Mouse (Mus musculus) hindbrain, embryonic 16.5 days (tissue): ENCODE measurements around the gene Gprin1. TPM values are rescaled to one million over a fixed set of nuclear protein-coding genes. Genes with fewer than 3 reads are reported as not detected.

ENCODE experiments used
- ATAC-seq: fragments of 200-750 bp; cut with Nextera tagmentation; 2 replicates; pipeline ENCODE4 v1.8.0; 2017; ENCODE audit warnings: moderate TSS enrichment, moderate library complexity
- H3K27ac ChIP-seq: fragments of 300-500 bp; sonication (generic); 2 replicates; pipeline ENCODE4 v1.5.1; 2014; ENCODE audit warnings: low read depth, mild to moderate bottlenecking, control low read depth, low read length, moderate library complexity
- H3K27me3 ChIP-seq: fragments of 300-500 bp; sonication (generic); replicated peaks from 2 replicates; pipeline ENCODE4 v1.6.1; 2014; ENCODE audit warnings: low read length; ENCODE audit not compliant: control insufficient read depth, insufficient read depth
- H3K36me3 ChIP-seq: fragments of 300-500 bp; sonication (generic); 2 replicates; pipeline ENCODE4 v1.6.1; 2014; ENCODE audit warnings: mild to moderate bottlenecking, low read length, moderate library complexity, mixed read lengths; ENCODE audit not compliant: control insufficient read depth, insufficient read depth
- H3K4me1 ChIP-seq: fragments of 300-500 bp; sonication (generic); 2 replicates; pipeline ENCODE4 v1.6.1; 2014; ENCODE audit warnings: low read depth, low read length; ENCODE audit not compliant: control insufficient read depth, insufficient read depth
- H3K4me2 ChIP-seq: fragments of 300-500 bp; sonication (generic); 2 replicates; pipeline ENCODE4 v1.6.1; 2014; ENCODE audit warnings: mild to moderate bottlenecking, low read length, control low read depth, moderate library complexity
- H3K4me3 ChIP-seq: fragments of 300-500 bp; sonication (generic); 2 replicates; pipeline ENCODE4 v1.5.1; 2014; ENCODE audit warnings: mild to moderate bottlenecking, low read length, control low read depth, moderate library complexity
- H3K9ac ChIP-seq: fragments of 300-500 bp; sonication (generic); 2 replicates; pipeline ENCODE4 v1.6.1; 2014; ENCODE audit warnings: low read depth, mild to moderate bottlenecking, control low read depth, low read length, moderate library complexity
- H3K9me3 ChIP-seq: fragments of 300-500 bp; sonication (generic); 2 replicates; pipeline ENCODE4 v1.6.1; 2014; ENCODE audit warnings: mild to moderate bottlenecking, low read length, moderate library complexity; ENCODE audit not compliant: control insufficient read depth
- WGBS: fragments of 180-500 bp; shearing (Covaris S2); extraction: QIAGEN DNeasy Blood & Tissue Kit; methylation state at CpG from one replicate; pipeline ENCODE4 v1.1.7; 2014; 5-methylcytosine and 5-hydroxymethylcytosine counted together
- polyA plus RNA-seq: library from polyadenylated mRNA; unstranded; fragments of >200 nt; fragmentation: Nextera tagmentation; extraction: Ambion mirVana; gene quantifications from 2 replicates; pipeline ENCODE4 v1.2.1, GENCODE M21; 2015

Gprin1 gene
- polyA plus RNA-seq, 1 experiment from 2014 or later = 5.7 TPM

DNA sequence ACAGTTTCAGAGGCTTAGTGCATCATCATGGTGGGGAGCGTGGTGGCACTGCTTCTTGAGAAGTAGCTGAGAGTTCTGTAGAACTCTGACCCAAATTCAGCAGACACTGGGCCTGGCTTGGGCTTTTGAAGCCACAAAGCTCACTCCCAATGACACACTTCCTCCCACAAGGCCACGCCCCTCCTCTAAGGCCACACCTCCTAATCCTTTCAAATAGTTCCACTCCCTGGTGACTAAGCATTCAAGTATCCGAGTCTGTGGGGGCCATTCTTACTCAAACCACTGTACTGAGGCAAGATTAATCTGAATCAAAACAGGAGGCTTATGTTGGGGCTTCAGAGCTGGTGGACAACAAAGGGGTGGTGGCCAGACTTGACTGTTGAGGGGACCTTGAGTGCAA lies 38.8 kb downstream of the Gprin1 start:
- H3K4me1 ChIP-seq = no peaks in the 10 kb centered on the region
- ATAC-seq = no peak
- H3K36me3 ChIP-seq = no peaks in the 10 kb centered on the region

DNA sequence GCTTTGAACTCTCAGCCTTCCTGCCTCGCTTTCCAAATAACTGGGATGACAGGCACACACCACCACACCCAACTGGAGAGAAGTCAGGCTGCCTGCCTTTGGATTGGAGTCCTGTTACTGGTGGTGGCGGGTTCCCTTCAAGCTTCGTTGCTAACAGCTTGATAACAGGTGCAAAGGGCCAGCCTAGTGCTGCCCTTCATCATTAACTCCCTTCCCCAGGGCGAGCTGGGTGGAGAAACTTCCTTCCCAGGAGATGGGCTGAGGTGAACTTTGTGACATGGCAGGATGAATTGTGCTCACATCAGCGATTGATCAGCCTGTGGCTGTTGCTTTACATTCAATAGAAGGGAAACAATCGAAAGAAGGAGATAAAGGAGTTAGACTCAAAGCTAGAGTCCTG lies 44.8 kb downstream of the Gprin1 start:
- Histone ChIP-seq H3K36me3 (no peaks in the 10 kb centered on the region), H3K4me3 (no peak overlapping the region), H3K4me1 (no peaks in the 10 kb centered on the region), H3K9me3 (no peaks in the 10 kb centered on the region), H3K9ac (no peak overlapping the region), H3K27me3 (no peaks in the 10 kb centered on the region; the same call in 1 of the 2 replicates), H3K4me2 (no peak overlapping the region), H3K27ac (no peak overlapping the region)
- 47% methylated on average over 6 of the region's 6 CpGs for WGBS
- no peak for ATAC-seq

More for the DNA sequence above, 38.8 kb downstream of the Gprin1 start:
- Histone ChIP-seq H3K27ac (no peak overlapping the region), H3K9me3 (no peaks in the 10 kb centered on the region), H3K4me2 (no peak overlapping the region), H3K9ac (no peak overlapping the region), H3K27me3 (no peaks in the 10 kb centered on the region), H3K4me3 (no peak overlapping the region)
- 82% methylated on average over 3 of the region's 3 CpGs for WGBS

DNA sequence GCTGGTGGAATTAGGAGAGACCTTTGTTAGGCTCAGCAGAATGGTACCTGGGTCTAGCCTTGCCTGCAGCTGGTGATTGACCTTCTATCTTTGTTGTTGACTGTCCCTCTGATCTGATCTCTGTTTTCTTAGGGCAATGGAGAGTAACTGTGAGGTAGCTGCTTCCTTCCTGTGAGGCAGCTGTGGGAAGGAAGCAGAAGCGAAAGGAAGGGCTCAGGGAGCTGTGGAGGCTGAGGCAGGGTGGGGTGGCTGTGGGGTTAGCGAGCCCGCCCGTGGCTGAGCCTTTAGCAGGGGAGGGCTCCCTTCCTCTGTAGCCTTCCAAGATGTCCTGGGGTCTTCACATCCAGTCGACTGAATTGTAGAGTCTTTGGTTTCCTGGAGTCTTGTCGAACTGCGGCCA lies 47.2 kb downstream of the Gprin1 start:
- Histone ChIP-seq H3K9me3 (no peaks in the 10 kb centered on the region), H3K27me3 (no peaks in the 10 kb centered on the region; the same call in 1 of the 2 replicates), H3K36me3 (no peaks in the 10 kb centered on the region), H3K27ac (no peak overlapping the region), H3K4me1 (no peaks in the 10 kb centered on the region), H3K4me2 (no peak overlapping the region), H3K4me3 (no peak overlapping the region), H3K9ac (no peak overlapping the region)
- 70% methylated on average over 7 of the region's 7 CpGs for WGBS
- ATAC-seq = no peak

DNA sequence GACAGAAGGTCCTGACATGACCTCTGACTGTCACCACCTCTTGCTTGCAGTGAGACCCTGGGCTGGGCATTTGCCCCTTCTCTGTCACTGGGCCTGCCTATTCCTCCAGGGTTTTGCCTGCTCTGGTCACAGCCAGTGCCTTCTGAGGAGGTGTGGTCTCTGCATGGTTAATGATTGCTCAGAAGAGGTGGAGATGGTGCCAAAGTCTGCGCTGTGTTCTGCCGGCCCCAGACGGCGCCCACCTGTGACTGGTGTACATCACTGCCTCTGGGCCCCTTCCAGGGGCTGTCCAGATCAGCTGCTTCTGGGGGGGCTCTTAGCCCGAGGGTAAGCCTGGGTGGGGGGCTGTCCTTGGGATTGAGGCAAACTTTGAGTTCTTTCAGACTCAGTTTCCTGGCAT lies 48.4 kb downstream of the Gprin1 start, which contains the start of gene Cdhr2:
Gene Cdhr2 (plus strand): TSS at position 219 of the 400 bp plus-strand sequence.
- ATAC-seq = no peak
- Histone ChIP-seq H3K9ac (no peak within 1 kb of the TSS), H3K4me1 (no peaks in the 10 kb centered on the region), H3K27me3 (no peaks in the 10 kb centered on the region; the same call in 1 of the 2 replicates), H3K36me3 (no peaks in the 10 kb centered on the region), H3K27ac (no peak within 1 kb of the TSS), H3K4me3 (no peak within 1 kb of the TSS), H3K4me2 (no peak within 1 kb of the TSS), H3K9me3 (no peaks in the 10 kb centered on the region)
- WGBS = 77% methylated on average over 5 of the region's 5 CpGs

DNA sequence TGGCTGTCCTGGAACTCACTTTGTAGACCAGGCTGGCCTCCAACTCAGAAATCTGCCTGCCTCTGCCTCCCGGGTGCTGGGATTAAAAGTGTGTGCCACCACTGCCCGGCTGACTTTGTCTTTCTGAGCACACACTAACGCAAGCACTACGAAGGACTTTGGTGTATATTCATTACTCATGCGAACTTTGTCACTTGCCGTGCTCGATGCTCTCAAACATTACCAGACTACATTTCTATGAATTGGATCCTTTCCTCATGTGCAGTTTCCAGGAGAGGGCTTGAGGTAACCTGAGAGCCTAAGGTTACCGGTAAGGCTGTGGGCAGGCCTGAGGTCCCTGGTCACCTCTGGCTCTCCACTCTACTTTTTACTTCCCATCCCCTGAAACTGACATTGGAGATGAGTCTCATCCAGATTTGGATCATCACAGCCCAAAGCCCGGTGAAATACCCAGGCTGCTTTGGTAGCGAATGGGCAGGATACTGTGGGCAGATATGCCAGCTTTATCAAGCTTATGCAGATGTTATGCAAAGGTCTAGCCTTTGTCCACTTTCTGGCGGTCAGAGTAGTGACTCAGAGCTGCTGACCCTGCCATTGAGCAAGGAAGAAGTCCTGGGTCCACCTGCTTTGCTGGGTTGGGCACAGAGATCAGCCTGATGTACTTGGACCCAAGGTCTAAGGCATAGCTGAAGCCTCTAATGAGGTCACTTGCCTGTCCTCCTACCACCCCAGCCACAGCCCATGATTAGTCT lies 54.0 kb downstream of the Gprin1 start:
- ATAC-seq = no peak
- Histone ChIP-seq H3K9me3 (no peaks in the 10 kb centered on the region), H3K4me1 (peaks cover 24% of the 10 kb centered on the region), H3K4me2 (no peak overlapping the region), H3K27me3 (no peaks in the 10 kb centered on the region), H3K9ac (no peak overlapping the region), H3K36me3 (no peaks in the 10 kb centered on the region), H3K4me3 (no peak overlapping the region), H3K27ac (no peak overlapping the region)
- 94% methylated on average over 11 of the region's 11 CpGs for whole genome bisulfite sequencing

DNA sequence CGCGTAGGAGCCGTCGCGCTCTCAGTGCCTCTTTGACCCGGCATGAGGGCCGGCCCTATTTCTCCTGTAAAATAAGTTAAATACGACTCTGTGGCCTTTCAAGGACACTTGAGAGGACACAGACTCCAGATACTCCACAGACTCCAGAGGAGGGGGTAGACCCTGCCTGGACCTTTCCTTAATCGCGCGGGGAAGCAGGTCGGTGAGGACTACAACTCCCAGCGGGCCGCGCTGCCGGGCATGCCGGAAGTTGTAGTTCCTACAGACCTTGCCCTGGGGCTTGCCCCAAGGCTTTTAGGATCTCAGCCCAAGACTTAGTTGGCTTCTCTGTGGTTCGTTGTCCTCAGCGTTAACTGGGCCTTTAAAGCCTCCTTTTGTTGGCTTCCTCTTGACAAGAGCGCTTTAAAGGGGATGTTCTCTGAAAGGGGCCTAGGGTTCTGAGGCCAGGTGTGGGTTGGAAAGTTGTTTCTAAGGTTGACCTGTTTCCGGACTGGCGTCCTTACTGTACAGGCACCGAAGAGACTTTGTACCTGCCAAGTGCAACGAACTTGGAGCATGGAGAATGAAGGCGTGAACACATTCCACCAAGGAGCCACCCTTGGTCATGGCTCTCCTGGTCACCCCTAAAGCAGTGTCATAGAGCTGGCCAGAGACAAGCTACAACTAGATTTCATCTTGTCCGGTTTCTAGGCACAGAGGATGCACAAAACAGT lies 55.2 kb downstream of the Gprin1 start:
- Histone ChIP-seq H3K9ac (peak overlapping the region; percentile 73), H3K27me3 (no peaks in the 10 kb centered on the region), H3K9me3 (no peaks in the 10 kb centered on the region), H3K4me2 (peak overlapping the region; percentile 59), H3K4me1 (peaks cover 24% of the 10 kb centered on the region), H3K4me3 (peak overlapping the region; percentile 89), H3K27ac (peak overlapping the region; percentile 96), H3K36me3 (no peaks in the 10 kb centered on the region)
- peak; percentile 77 for ATAC-seq
- WGBS = 18% methylated on average over 26 of the region's 26 CpGs

DNA sequence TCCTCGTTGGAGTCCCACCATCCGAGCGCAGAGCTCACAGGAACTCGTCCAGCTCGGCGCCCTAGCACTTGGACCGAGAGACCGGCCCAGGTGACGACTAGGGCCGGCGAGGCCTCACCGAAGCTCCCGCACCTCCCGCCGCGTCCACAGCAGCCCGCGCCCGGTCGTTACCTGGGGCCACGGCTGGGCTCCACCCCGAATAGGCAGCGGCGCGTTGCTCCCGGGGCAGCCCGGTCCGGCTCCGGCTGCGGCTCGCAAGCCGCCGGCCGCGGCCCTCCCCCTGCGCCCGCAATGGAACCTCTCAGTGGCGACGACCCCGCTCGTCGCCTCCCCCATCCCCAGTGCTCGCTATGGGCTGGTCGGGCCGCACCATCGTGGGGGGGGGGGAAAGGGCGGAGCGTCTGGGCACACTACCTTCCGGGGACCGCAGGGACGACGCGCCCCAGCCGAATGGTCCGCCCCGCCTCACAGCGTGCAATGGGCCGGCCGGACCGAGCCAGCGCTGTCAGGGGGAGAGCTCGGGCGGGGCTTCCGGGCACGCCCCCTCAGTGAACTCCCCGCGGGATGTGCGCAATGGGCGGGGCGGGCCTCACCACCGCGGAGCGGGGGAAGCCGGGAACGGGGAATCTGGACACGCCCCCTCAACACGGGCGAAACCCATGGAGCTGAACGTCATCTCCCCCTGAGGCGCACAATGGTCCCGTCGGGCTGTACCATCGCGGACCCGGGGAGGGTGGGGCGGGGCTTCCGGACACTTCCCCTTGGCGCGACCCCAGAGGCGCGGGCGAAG lies 55.9 kb downstream of the Gprin1 start, which contains the start of gene Rnf44:
Gene Rnf44 (minus strand): TSS at position 350 of the 790 bp plus-strand sequence.
- Histone ChIP-seq H3K27ac (peak within 1 kb of the TSS; percentile 96), H3K9ac (peak within 1 kb of the TSS; percentile 95), H3K9me3 (no peaks in the 10 kb centered on the region), H3K4me3 (peak within 1 kb of the TSS; percentile 89), H3K36me3 (no peaks in the 10 kb centered on the region), H3K4me2 (peak within 1 kb of the TSS; percentile 84), H3K4me1 (peaks cover 24% of the 10 kb centered on the region), H3K27me3 (no peaks in the 10 kb centered on the region)
- peak; percentile 97 for ATAC-seq
- WGBS = under 1% methylated on average over 55 of the region's 92 CpGs

DNA sequence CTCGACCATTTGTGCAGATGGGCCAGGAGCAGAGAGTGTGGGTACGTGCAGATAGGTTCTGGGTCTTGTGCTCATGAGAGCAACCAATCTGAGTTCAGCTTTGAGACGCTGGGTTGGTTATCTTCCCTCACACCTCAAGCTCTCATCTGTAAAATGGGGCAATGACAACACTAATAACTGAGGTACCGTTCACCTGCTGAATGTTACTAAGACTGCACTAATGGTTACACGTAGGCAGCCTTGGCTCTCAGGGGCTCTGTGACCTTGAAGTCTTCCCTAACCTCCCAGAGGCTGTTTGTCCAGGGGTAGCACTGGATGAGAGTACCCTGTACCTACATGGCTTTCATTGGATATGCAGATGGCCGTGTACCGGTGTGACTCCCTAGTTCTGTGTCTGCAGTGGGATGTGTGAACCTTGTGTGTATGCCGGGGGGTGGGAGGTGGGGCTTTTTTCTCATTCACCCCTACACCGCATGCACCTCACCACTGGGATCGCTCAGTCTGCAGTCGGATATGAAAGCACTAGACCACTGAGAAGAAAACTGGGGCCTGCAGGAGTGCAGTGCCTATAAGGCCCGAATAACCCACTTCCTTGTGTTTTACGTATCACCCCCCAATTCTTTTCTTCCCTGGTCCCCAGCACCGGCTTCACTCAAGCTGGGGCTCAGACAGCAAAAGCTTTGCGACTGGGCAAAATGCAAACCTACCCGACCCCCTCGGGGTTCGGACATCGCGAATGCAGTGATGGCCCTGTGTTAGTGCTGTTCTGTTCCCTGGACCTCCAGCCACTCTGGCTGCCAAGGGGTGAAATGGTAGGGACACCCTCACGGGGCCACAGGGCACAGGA lies 56.7 kb downstream of the Gprin1 start:
- peak overlapping the region; percentile 96 for H3K27ac ChIP-seq
- peak overlapping the region; percentile 95 for H3K9ac ChIP-seq
- H3K27me3 ChIP-seq = no peaks in the 10 kb centered on the region
- H3K36me3 ChIP-seq = no peaks in the 10 kb centered on the region
- peaks cover 29% of the 10 kb centered on the region for H3K4me1 ChIP-seq
- 13% methylated on average over 21 of the region's 21 CpGs for WGBS
- peak overlapping the region; percentile 84 for H3K4me2 ChIP-seq
- no peaks in the 10 kb centered on the region for H3K9me3 ChIP-seq
- no peak for ATAC-seq
- peak overlapping the region; percentile 89 for H3K4me3 ChIP-seq
